Mouse (Mus musculus) adrenal gland, postnatal 36 days (tissue): ENCODE measurements at regions not wholly inside any gene's neighbourhood (a gene's known extent, or its start where the extent isn't known, plus 50 kb on each side); places are given as distances from the start of the nearest gene placed in this dataset.
"Not testable (repeated sequence)": the region's sequence is repeated elsewhere in the genome, so short reads cannot be mapped to it uniquely, and the experiment has no call there.

ENCODE experiments used
- DNase-seq, 2 experiments: peaks; one replicate each; pipeline ENCODE4 v3.0.0; 2021; ENCODE audit warnings: mixed read lengths in 1 of 2

GRCm38 (mm10) chr5:81878563-81878962 is 858.6 kb downstream of the Adgrl3 start:
- no peak for DNase-seq

- DNase-seq, result no peak
These were observed 873.4 kb downstream of the Adgrl3 start for GRCm38 (mm10) chr5:81893358-81893757.

DNA sequence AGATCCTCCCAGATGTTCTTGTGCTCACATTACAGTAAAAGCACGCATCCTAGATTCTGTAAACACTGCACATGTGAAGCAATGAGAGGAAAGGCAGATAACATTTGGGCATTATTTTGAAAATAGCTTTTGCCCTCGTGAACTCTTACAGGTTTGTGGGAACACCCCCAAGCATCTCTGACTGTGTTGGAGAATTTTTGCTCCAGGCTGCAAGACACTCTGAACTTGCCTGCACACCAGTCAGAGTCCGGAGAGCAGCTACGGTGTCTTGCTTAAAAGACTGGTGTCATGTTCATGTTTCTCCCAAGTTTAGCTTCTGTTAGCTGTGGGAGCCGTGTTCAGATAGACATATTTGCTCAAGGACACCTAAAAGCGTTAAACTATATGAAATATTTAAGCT is 889.4 kb downstream of the Adgrl3 start:
- no peak for DNase-seq

DNA sequence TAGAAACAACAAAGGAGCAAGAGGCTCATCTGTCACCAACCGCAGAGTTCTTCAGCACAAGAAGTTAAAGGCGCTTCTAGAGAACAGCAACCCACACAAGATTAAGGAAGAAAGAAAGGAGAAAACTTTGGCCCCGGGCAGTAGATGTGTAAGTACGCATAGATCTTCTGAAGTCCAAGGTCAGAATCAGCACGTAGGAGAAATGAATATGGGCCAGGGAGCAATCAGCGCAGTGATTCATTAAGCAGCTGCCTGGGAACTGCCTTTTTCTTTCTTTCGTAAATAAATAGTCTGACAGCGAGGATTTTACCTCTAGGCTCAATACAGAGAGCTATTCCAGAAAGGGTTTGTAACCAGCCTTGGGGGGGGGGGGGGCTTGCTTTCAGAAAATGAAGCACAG is 890.0 kb downstream of the Adgrl3 start:
- DNase-seq, result peak; percentile 27 to 47

GRCm38 (mm10) chr5:81916667-81917066 is 896.7 kb downstream of the Adgrl3 start:
- no peak for DNase-seq

DNA sequence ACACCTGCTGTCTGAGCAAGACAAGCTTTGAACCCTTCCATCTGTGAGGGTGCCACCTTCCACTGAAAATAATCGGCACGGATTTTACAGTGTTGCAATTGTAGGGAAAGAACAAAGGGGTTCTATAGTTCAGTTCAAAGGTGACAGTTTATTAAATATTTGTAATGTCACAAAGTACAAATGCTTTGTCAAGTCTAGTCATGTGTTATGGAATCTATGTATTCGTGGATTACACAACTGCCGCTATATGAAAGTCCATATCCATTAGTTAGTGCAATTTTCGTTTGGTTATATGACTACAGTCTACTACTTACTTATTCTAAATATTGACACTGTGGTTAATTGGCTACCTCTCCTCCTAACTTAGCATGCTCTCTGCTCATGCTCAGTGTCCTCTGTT is 920.9 kb downstream of the Adgrl3 start:
- DNase-seq, result no peak

DNA sequence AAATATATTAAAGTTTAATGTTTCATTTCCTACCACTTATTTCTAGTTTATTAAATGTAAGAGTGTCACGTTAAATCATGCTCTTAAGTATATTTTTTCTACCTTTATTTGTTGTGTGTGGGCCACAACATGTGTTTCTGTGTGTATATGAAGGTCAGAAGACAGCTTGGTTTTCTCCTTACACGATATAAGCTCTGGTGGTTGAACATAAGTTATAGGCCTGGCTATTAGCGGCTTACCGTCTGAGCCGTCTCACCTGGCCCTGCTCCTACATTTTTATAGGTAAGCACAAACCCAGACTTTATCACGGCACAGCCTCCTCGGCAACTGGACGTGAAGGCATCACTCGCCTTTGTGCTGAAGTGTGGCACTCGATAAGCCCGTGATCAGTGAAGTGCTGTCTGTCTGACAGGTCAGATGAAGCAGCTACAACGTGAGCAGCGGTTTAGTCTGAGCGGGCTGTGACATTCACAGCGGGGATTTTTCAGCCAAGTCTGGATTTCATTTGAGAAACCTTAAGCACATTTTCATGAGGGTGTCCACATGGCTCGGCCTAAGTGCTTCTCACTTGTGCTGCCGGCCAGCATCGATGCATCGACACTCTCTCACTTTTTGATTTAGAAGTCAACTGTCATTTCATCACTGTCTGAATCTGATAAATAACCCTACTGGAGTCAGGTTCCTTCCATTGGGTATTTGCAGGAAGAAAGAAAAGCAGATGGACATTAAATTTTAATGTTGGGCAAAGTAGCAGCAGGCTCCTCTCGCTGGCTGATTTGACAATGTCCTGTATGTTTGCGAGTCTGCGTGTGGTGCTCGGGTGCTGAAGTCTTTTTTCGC is 950.0 kb downstream of the Adgrl3 start:
- no peak for DNase-seq

DNA sequence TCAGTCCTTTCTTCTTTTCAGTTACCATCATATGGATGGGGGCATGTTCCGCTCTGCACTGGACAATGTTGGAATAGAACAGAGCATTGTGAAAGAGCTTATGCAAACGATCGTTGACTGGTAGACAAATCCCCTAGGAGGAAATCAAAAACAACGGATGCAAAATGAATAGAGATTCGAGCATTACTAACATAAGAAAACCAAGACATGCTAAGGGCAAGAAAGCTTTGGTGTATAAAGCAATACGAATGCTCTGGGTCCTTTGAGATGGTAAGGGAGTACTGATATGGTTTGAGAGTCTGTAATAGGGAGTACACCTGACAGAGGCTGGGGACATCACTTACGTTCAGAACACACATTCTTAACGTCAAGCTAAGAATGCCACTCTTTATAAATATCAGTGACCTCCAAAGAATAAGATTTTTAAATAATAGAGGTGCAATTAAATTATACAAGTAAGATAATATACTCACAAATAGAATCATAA is 950.6 kb downstream of the Adgrl3 start:
- DNase-seq, result no peak

DNA sequence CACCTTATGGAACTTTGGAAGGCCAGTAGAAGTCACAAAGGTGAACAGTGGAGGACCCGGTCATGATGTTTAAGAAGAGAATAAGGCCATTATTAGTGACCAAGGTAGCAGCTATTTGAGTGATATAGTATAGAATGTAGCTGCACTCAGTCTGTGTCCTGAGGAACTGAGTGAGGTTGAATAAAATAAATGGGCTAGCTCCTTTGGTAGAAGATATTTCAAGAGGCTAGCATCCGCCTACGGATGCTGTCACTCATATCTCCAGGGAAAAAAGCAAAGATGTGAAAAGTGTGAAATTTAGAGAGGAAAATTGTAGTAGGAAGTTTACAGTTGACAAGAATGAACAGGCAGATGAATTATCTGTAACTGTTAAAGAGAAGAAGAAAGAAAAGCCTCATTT is 956.6 kb downstream of the Adgrl3 start:
- DNase-seq, result no peak

DNA sequence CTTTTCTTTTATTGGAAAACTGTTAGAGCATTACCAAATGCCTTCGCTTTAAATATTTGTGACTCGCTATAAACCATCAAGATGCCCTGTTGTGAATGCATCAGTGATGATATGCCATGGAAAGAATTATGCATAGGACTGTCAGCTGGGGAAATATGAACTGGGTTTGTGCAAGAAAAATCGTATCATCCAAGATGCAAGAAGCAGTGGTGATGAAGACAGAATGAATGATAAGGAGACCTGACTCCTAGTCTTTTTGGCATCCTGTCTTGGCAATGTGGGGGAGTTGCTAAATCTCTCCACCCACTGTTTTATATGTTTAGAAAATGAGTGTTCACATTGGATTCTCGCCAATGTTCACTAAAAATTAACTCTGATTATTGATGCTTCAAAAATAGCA is 963.4 kb downstream of the Adgrl3 start:
- no peak for DNase-seq

- DNase-seq, result no peak
These were observed 968.1 kb downstream of the Adgrl3 start for GRCm38 (mm10) chr5:81988069-81988468.

- no peak for DNase-seq
These were observed 988.0 kb downstream of the Adgrl3 start for GRCm38 (mm10) chr5:82007955-82008354.

- DNase-seq, result no peak
These were observed 1004.2 kb downstream of the Adgrl3 start for GRCm38 (mm10) chr5:82024126-82024525.

- DNase-seq, result no peak
These were observed 1014.8 kb downstream of the Adgrl3 start for GRCm38 (mm10) chr5:82034776-82035175.

DNA sequence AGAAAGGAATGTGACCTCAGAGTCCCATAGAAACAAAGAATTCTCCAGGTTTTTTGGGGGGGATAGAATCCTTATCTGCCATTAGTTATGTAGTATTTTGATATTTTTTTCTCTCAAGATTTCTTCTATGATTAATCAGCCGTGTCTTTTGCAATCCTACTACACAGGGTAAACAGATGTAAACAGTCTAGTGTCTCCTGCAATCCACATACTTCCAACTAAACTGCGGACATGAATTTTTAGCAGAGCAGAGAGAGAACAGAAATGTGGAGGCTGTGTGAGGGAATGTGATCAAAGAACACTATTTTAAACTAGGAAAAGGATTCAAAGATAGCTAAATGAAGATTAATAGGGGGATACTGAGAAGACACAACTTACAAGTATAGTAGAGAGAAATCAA is 1026.2 kb downstream of the Adgrl3 start:
- DNase-seq, result no peak

GRCm38 (mm10) chr5:82059108-82059838 is 1039.3 kb downstream of the Adgrl3 start:
- DNase-seq, result no peak

- DNase-seq, result peak in 1 of 2 experiments; percentile 26
These were observed 1040.7 kb downstream of the Adgrl3 start for GRCm38 (mm10) chr5:82060679-82061078.

- DNase-seq, result not testable (repeated sequence)
These were observed 1049.3 kb downstream of the Adgrl3 start for GRCm38 (mm10) chr5:82069221-82069620.

GRCm38 (mm10) chr5:82089401-82089800 is 1069.5 kb downstream of the Adgrl3 start:
- DNase-seq, result no peak

DNA sequence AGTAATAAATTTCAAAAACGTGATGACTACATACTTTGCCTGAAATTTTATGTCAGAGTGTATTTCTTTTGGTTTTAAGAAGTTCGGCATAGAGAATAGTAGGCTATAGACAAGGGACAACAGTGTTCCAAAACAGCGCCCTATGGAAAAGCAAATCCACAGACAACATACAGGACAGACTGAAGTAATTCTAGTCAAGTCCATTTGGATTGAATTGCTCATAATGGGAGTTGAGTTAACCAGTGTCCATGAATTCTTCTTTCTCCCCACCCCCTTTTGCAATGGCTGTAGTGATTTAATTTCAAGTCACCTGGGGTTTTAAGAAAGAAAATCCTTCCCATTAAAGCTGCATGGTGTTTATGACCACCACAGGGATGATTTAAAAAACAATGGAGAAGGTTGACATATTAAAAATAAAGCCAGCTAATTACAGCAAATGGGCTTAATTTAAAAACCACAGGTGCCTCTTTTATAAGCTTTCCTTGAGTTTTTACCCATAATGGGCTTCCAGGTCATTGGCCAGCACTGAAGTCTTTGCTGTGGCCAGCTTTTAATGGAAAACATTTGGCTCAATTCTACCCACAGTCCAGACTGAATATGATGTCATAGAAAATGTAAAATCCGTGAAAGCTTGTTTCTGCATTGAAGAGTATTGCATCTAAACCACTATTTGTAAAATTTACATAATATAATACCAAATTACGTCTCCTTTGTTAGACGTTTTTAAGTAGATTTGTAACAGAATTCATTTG is 1083.3 kb downstream of the Adgrl3 start:
- no peak for DNase-seq

- DNase-seq, result no peak
These were observed 1083.9 kb downstream of the Adgrl3 start for GRCm38 (mm10) chr5:82103857-82104256.

DNA sequence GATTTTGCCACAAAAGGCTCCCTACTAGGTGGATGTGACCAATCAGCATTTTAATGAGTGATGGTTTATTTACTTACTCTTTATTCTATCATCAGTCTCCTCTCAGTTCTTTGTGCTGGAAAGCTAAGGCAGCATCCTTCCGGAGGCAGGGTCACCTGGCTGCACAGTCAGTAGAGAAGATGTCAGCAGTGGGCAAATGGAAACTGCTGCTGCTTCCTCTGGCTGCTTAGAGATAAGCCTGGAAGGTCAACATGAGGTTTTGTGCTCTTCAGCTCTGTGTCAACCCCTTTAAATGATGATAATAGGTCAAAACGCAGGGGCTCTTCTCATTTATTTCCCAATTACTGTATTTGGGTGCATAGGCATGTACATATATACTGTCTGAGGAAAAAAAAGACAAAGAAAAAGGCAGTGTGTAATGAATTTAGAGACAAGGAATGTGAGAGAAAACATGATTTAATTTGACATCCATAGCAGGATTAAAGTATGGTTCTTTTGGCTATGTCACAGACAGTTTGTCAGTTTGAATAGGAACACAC is 1106.1 kb downstream of the Adgrl3 start:
- no peak for DNase-seq
